Mouse (Mus musculus) stomach, embryonic 15.5 days (tissue): Measurements from ENCODE around the gene Olfr683. TPM values are rescaled to one million over a fixed set of nuclear protein-coding genes. Genes with fewer than 3 reads are reported as not detected.
"Not testable (repeated sequence)": the region's sequence is repeated elsewhere in the genome, so short reads cannot be mapped to it uniquely, and the experiment has no call there.

Source experiments
- ATAC-seq: fragments of 200-750 bp; cut with Nextera tagmentation; 2 replicates; pipeline ENCODE4 v1.8.0; 2017; ENCODE audit warnings: low read depth, moderate number of reproducible peaks, moderate TSS enrichment; ENCODE audit not compliant: insufficient read depth, low FRiP score
- H3K27ac ChIP-seq: fragments of 300-500 bp; sonication (generic); 2 replicates; pipeline ENCODE4 v1.5.1; 2015; ENCODE audit warnings: mild to moderate bottlenecking, inconsistent platforms
- H3K27me3 ChIP-seq: fragments of 300-500 bp; sonication (generic); replicated peaks from 2 replicates; pipeline ENCODE4 v1.6.1; 2015; ENCODE audit warnings: inconsistent platforms
- H3K36me3 ChIP-seq: fragments of 300-500 bp; sonication (generic); 2 replicates; pipeline ENCODE4 v1.6.1; 2015; ENCODE audit warnings: inconsistent platforms
- H3K4me1 ChIP-seq: fragments of 300-500 bp; sonication (generic); 2 replicates; pipeline ENCODE4 v1.6.1; 2015; ENCODE audit warnings: inconsistent platforms
- H3K4me2 ChIP-seq: fragments of 300-500 bp; sonication (generic); 2 replicates; pipeline ENCODE4 v1.6.1; 2015; ENCODE audit warnings: mild to moderate bottlenecking, inconsistent platforms
- H3K4me3 ChIP-seq: fragments of 300-500 bp; sonication (generic); replicated peaks from 2 replicates; pipeline ENCODE4 v1.5.1; 2015; ENCODE audit warnings: inconsistent platforms
- H3K9ac ChIP-seq: fragments of 300-500 bp; sonication (generic); 2 replicates; pipeline ENCODE4 v1.6.1; 2015; ENCODE audit warnings: inconsistent platforms
- H3K9me3 ChIP-seq: fragments of 300-500 bp; sonication (generic); 2 replicates; pipeline ENCODE4 v1.6.1; 2016; ENCODE audit warnings: inconsistent platforms
- WGBS: fragments of 180-500 bp; shearing (Covaris S2); methylation state at CpG from one replicate; pipeline ENCODE4 v1.1.7; 2015; 5-methylcytosine and 5-hydroxymethylcytosine counted together
- polyA plus RNA-seq: library from polyadenylated mRNA; unstranded; fragments of >200 nt; fragmentation: Nextera tagmentation; extraction: Ambion mirVana; gene quantifications from 2 replicates; pipeline ENCODE4 v1.2.1, GENCODE M21; 2015

Gene Olfr683
- not detected in 2 replicates for polyA plus RNA-seq

GRCm38 (mm10) chr7:105146912-105147311, at the start of gene Olfr683:
Gene Olfr683, minus strand, starts transcription at chr7:105147012.
- Histone ChIP-seq H3K4me2 (no peak within 1 kb of the TSS), H3K9me3 (no peaks in the 10 kb centered on the region), H3K27ac (no peak within 1 kb of the TSS), H3K4me1 (no peaks in the 10 kb centered on the region), H3K9ac (no peak within 1 kb of the TSS), H3K4me3 (no peak within 1 kb of the TSS), H3K36me3 (no peaks in the 10 kb centered on the region), H3K27me3 (no peaks in the 10 kb centered on the region)
- WGBS: 70% methylated on average over 1 of the region's 1 CpGs
- no peak for ATAC-seq

DNA sequence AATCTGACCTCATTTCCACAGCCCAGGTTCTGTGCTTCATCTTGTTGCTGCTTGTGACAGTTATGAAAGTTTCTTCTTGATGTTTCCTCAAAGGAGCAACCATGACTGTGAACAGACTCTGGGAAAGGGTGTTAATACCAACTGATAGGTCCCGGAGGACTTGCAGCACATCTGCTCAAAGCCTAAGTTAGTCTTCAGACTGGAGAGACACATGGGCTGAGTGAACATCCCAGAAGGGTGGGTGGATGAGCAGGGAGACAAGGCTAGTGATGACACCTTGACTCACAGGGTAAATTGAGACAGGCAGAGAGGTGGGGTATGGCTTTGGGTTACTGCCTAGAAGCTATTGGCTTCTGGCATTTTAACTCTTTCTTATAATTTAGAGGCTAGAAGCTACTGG, 39.1 kb upstream of the Olfr683 start, which contains the start of gene Olfr685:
Gene Olfr685 (minus strand): TSS at position 101 of the 400 bp plus-strand sequence.
- Histone ChIP-seq H3K36me3 (no peaks in the 10 kb centered on the region), H3K27ac (no peak within 1 kb of the TSS), H3K4me3 (no peak within 1 kb of the TSS), H3K9ac (no peak within 1 kb of the TSS), H3K9me3 (no peaks in the 10 kb centered on the region), H3K4me2 (no peak within 1 kb of the TSS), H3K4me1 (no peaks in the 10 kb centered on the region), H3K27me3 (no peaks in the 10 kb centered on the region)
- ATAC-seq: no peak
- 74% methylated on average over 1 of the region's 1 CpGs for WGBS

DNA sequence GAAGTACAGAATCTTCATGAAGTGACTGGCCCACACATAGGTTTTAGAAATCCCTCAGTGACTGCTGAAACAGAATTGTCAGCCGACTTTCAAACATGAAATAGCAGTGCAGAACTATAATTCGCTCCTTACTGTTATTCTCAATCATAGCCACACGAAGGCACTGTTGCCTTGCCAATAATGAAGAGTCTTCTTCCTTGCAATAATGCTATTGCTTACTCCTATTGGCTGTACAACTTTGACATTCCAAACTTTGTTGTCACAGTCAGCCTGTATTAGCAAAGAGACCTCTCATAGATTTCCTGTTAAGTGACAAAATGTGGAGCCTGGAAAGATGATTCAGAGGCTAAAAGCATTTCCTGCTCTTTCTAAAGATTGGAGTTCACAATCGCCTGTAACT, 24.0 kb upstream of the Olfr683 start:
- Histone ChIP-seq H3K4me3 (no peak overlapping the region), H3K27me3 (no peaks in the 10 kb centered on the region), H3K9me3 (no peaks in the 10 kb centered on the region), H3K4me1 (no peaks in the 10 kb centered on the region), H3K9ac (no peak overlapping the region), H3K4me2 (no peak overlapping the region), H3K27ac (no peak overlapping the region), H3K36me3 (no peaks in the 10 kb centered on the region)
- ATAC-seq: no peak
- 45% methylated on average over 4 of the region's 4 CpGs for WGBS

DNA sequence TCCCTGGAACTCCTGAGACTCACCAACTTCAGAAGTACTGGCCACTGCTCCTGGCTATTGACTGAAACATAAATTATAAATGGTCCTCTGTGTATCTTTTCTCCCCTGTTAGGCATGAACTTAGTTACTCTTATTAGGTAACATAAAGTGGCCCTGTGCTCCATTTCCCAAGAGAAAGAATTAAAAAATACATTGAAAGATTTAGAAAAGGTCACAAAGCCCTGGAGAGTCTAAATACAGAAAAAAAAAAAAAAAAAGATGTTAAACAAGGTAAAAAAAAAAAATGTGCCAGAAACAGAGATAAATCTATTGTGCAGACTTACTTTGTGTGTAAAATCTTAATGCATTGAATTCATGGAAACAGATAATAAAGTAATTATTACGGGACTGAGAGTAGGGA, 16.7 kb upstream of the Olfr683 start, which contains the start of gene Olfr684:
Gene Olfr684 (minus strand): TSS at position 101 of the 400 bp plus-strand sequence.
- no peak within 1 kb of the TSS for H3K4me2 ChIP-seq
- H3K9me3 ChIP-seq: no peaks in the 10 kb centered on the region
- WGBS: 86% methylated on average over 1 of the region's 1 CpGs
- H3K27ac ChIP-seq: no peak within 1 kb of the TSS
- H3K4me3 ChIP-seq: no peak within 1 kb of the TSS
- no peak within 1 kb of the TSS for H3K9ac ChIP-seq
- H3K27me3 ChIP-seq: no peaks in the 10 kb centered on the region
- no peaks in the 10 kb centered on the region for H3K4me1 ChIP-seq
- H3K36me3 ChIP-seq: no peaks in the 10 kb centered on the region
- no peak for ATAC-seq

GRCm38 (mm10) chr7:105141275-105141674, 5.5 kb downstream of the Olfr683 start:
- H3K4me2 ChIP-seq: no peak overlapping the region
- no peak overlapping the region for H3K4me3 ChIP-seq
- no peaks in the 10 kb centered on the region for H3K27me3 ChIP-seq
- H3K27ac ChIP-seq: no peak overlapping the region
- H3K4me1 ChIP-seq: no peaks in the 10 kb centered on the region
- H3K36me3 ChIP-seq: no peaks in the 10 kb centered on the region
- H3K9ac ChIP-seq: no peak overlapping the region
- 63% methylated on average over 2 of the region's 2 CpGs for WGBS
- H3K9me3 ChIP-seq: no peaks in the 10 kb centered on the region
- no peak for ATAC-seq

- H3K27me3 ChIP-seq: no peaks in the 10 kb centered on the region
- H3K9me3 ChIP-seq: no peaks in the 10 kb centered on the region
- no peak within 1 kb of the TSS for H3K4me3 ChIP-seq
- no peaks in the 10 kb centered on the region for H3K36me3 ChIP-seq
- ATAC-seq: no peak
- H3K4me2 ChIP-seq: no peak within 1 kb of the TSS
- no peak within 1 kb of the TSS for H3K27ac ChIP-seq
- no peak within 1 kb of the TSS for H3K9ac ChIP-seq
- H3K4me1 ChIP-seq: no peaks in the 10 kb centered on the region
These were observed 30.3 kb downstream of the Olfr683 start, which contains the start of gene Olfr681 for GRCm38 (mm10) chr7:105116536-105116935. Gene Olfr681, plus strand, starts transcription at chr7:105116836.

DNA sequence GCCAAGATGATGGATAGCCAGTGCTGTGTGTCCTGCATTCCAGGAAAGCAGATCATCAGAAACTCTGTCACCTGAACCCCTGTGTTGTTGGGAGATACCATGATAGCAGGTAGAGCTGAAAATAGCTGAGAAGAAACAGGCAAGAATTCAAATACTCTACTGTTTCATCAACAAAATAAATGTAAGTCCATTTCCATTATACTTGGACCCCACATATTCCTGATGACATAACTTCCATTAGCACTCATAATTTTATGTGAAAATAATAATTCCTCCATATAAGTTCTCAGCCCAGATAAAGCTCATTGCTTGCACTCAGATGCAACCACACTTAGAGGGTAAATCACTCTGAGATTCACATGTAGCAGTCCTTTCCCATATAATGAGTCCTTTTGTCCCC, 54.1 kb downstream of the Olfr683 start, which contains the start of gene Olfr680-ps1:
Gene Olfr680-ps1 (minus strand): TSS at position 101 of the 400 bp plus-strand sequence.
- H3K9me3 ChIP-seq, H3K4me1 ChIP-seq, H3K4me3 ChIP-seq, H3K27ac ChIP-seq, H3K27me3 ChIP-seq, H3K9ac ChIP-seq, ATAC-seq, H3K36me3 ChIP-seq, H3K4me2 ChIP-seq: not testable (repeated sequence)

Other genes with a start within 250 kb of the Olfr683 start
- not detected in 2 replicates for gene Olfr667, start 225.5 kb downstream of the Olfr683 start, polyA plus RNA-seq
- gene Olfr668, start 219.0 kb downstream of the Olfr683 start, polyA plus RNA-seq: not detected in 2 replicates
- not detected in 2 replicates for gene Olfr669, start 212.8 kb downstream of the Olfr683 start, polyA plus RNA-seq
- gene Olfr670, start 184.4 kb downstream of the Olfr683 start, polyA plus RNA-seq: not detected in 2 replicates
- not detected in 2 replicates for gene Olfr671, start 167.9 kb downstream of the Olfr683 start, polyA plus RNA-seq
- not detected in 2 replicates for gene Olfr672, start 145.0 kb downstream of the Olfr683 start, polyA plus RNA-seq
- not detected in 2 replicates for gene Olfr675, start 118.6 kb downstream of the Olfr683 start, polyA plus RNA-seq
- gene Olfr676, start 114.3 kb downstream of the Olfr683 start, polyA plus RNA-seq: not detected in 2 replicates
- gene Olfr677, start 95.6 kb downstream of the Olfr683 start, polyA plus RNA-seq: not detected in 2 replicates
- gene Olfr678, start 82.5 kb downstream of the Olfr683 start, polyA plus RNA-seq: not detected in 2 replicates
- not detected in 2 replicates for gene Olfr679, start 65.8 kb downstream of the Olfr683 start, polyA plus RNA-seq
- not detected in 2 replicates for gene Olfr680-ps1, start 54.2 kb downstream of the Olfr683 start, polyA plus RNA-seq
- gene Olfr681, start 30.2 kb downstream of the Olfr683 start, polyA plus RNA-seq: not detected in 2 replicates
- gene Olfr684, start 16.6 kb upstream of the Olfr683 start, polyA plus RNA-seq: not detected in 2 replicates
- not detected in 2 replicates for gene Olfr685, start 39.0 kb upstream of the Olfr683 start, polyA plus RNA-seq
- not detected in 2 replicates for gene Olfr686, start 60.5 kb upstream of the Olfr683 start, polyA plus RNA-seq
- gene Olfr688, start 141.1 kb upstream of the Olfr683 start, polyA plus RNA-seq: not detected in 2 replicates
- 0.08 TPM in 1 of 2 replicates, not detected in the other for gene Olfr689, start 164.2 kb upstream of the Olfr683 start, polyA plus RNA-seq
- gene Olfr690, start 187.1 kb upstream of the Olfr683 start, polyA plus RNA-seq: not detected in 2 replicates
- not detected in 2 replicates for gene Olfr691, start 195.3 kb upstream of the Olfr683 start, polyA plus RNA-seq
- gene Olfr692, start 221.2 kb upstream of the Olfr683 start, polyA plus RNA-seq: not detected in 2 replicates
- gene Gm5901, start 228.0 kb upstream of the Olfr683 start, polyA plus RNA-seq: not detected in 2 replicates